Mouse (Mus musculus) thymus, adult 2 months (tissue): ENCODE measurements around the gene Wrnip1.

Source experiments
- CTCF ChIP-seq: fragments of 200-500 bp; IDR thresholded peaks from 2 replicates; pipeline ENCODE4 v1.5.1; 2012; ENCODE audit warnings: mild to moderate bottlenecking, control low read depth, low read length, moderate library complexity, borderline replicate concordance; ENCODE audit not compliant: control insufficient read depth, poor library complexity, insufficient read depth; ENCODE audit errors: extremely low read depth
- POLR2A ChIP-seq: fragments of 200-500 bp; IDR thresholded peaks from 2 replicates; pipeline ENCODE4 v1.6.1; 2012; ENCODE audit warnings: mild to moderate bottlenecking, low read length, control low read depth, moderate library complexity; ENCODE audit not compliant: control insufficient read depth, poor library complexity, insufficient read depth; ENCODE audit errors: extremely low read depth

DNA sequence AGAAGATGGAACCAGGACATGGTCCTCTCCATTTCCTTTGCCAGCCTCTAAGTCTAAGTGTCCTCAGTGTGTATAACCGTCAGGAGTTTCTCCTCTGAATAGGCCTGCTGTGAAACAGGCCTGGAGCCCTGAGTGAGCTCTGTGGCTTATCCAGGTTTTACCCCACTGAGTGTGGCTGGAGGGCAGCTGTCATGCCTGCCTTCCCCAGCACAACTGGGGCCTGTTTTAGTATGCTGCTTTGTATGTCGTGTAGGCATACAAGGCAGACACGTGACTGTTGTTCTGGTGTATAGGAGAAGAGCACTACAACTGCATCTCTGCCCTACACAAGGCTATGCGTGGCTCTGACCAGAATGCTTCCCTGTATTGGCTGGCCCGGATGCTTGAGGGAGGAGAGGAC is 18.1 kb downstream of the Wrnip1 start:
- no peak for TF ChIP-seq CTCF
- no peak for TF ChIP-seq POLR2A
